Mouse (Mus musculus) adrenal gland, postnatal 4 days (tissue): Measurements from ENCODE around the gene Hoxd10. TPM values are rescaled to one million over a fixed set of nuclear protein-coding genes. Genes with fewer than 3 reads are reported as not detected.

Experiments
- DNase-seq, 2 experiments: peaks; one replicate each; pipeline ENCODE4 v3.0.0; 2021 to 2022; ENCODE audit warnings: low spot score in 2 of 2, mixed read lengths in 2 of 2
- total RNA-seq, 2 experiments: library from RNA; stranded (reverse); gene quantifications; 2 replicates each; pipeline ENCODE4 v1.2.3; 2021

Gene Hoxd10
- total RNA-seq, 2 experiments from 2014 or later, result 0.71 to 5.2 TPM

DNA sequence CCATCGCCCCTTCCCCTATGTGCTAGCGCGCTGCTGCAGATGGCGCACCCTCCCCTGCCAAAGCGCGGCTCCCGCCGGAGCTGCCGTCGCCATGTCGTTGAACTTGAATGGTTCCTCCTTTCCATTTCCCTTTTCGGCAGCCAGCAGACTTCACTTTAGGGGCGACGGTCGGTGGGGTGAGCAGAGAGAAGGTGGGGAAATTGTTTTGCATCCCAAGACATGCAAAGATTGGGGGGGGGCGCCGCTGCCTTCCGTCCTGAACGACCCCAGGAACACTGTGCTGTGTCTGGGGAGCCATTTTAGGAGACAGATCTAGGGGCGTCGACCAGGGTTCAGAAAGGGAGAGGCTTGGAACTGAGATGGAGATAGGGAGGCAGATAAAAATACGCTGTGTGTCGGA is 11.7 kb upstream of the Hoxd10 start:
- no peak for DNase-seq

DNA sequence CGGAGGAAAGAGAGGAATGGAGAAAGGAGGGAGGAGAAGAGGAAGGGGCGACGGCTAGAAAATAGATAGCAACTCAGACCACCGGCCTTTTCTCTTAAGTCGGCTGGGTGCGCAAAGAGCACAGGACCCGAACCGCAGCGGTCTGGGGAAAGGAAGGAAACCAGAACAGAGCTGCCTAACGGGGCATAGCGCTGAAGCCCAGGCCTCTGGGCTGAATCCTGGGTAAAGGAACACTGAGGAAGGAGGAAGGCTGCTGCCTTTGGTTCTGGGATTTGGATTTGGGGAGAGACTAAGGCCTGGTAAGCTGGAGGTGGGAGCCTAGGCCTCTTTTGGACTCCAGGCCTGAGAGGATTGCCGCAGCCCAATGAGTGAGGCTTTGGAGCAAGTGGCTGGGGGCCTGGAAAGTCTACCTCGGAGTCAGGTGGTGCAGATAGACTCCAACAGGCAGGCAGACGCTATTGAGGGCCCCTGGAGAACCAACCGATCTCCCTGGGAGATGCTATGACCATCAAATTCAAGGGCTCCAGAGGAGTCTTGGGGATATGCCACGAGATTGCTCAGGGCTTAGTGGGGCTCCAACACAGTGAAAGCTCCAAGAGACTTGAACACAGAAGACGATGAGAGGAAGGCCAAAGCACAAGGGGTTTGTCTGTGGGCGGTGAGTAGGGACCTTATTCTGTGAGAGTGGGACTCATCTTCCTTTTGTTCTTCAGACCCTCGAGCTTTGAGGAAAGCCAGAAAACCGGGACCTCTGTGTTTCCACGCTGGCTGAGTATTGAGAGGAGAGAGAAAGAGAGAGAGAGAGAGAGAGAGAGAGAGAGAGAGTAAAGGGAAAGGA is 10.9 kb upstream of the Hoxd10 start:
- DNase-seq, result no peak

DNA sequence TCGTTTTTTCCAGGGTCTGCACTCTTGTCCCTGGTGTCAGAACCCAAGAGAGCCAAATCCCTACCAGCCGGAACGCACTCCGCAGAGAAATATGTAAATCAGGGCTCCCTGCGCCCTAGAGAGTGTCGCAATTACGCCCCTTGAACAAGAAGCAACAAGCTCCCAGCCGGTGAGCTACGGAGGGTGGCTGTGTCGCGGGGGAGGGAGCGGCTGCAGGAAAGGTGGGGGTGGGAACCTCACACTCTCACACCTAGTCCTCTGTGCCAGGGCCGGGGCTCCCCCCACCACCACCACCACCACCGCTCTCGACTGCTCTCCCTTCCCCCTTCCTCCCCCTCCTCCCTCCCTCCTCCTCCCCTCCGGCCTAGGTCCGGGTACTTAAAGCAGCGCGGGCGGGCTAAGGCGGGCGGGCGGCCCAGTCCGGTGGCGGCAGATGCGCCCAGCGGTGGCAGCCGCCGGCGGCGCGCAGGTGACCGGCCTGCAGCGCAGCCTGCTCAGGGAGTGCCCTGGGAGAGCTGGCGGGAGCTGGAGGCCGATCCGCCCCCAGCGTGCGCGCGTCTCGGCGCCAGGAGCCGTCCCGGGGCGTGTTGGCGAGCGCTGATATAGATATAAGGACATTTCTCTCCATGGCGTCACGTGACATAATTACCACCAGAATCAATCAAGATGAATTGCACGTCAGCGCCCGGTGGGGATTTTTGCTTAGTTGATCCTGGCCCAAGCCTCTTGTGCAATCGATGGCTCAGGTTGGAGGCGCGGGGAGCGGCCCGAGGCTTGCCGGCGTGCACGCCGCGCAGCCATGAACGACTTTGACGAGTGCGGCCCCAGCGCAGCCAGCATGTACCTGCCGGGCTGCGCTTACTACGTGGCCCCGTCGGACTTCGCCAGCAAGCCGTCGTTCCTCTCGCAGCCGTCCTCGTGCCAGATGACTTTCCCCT is 9.9 kb upstream of the Hoxd10 start:
- no peak for DNase-seq

DNA sequence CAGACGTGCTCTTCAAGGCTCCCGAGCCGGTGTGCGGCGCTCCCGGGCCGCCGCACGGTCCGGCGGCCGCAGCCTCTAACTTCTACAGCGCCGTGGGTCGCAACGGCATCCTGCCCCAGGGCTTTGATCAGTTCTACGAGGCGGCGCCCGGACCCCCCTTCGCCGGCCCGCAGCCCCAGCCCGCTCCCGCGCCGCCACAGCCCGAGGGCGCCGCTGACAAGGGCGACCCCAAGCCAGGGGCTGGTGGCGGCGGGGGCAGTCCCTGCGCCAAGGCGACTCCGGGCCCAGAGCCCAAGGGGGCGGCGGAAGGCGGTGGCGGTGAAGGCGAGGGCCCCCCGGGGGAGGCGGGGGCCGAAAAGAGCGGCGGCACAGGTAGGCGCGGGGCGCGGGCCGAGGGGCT is 8.9 kb upstream of the Hoxd10 start:
- DNase-seq, result no peak

DNA sequence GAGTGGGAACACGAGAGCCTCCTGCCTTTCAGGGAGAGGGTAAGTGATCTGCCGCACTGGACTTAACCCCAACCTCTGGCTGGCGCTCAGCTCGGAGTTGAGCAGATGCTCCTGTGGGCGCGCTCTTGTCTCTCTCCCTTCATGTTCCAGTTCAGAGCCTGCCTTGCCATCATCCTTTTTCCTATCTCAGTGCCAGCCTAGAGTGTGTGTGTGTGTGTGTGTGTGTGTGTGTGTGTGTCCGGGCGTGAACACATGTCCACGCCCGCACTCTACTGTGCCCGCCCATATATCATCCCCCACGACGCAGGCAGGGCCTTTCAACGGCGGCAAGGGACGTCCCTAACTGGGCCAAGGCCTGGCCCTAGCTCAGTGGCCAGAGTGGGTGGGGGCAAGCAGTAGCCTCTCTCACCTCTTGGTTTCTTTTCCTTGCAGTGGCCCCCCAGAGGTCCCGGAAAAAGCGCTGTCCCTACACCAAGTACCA is 8.2 kb upstream of the Hoxd10 start:
- no peak for DNase-seq

DNA sequence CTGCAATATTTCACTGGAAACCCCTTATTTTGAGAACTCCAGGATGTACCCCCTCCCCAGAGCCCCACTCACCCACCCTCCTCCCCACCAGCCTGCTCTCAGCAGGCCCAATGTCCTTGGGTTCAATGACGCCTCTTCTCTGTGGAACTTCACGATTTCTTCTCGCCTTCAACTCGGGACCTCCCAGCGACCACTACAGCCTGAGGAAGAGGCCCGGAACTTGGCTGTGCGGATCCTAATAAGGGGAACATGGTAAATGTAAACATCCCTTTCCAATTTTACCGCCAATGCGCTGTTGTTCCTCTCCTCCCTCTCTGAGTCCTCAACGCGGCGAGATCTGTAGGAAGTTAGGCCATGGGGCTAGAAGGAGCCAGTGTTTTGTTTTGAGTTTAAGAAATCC is 7.6 kb upstream of the Hoxd10 start:
- no peak for DNase-seq

DNA sequence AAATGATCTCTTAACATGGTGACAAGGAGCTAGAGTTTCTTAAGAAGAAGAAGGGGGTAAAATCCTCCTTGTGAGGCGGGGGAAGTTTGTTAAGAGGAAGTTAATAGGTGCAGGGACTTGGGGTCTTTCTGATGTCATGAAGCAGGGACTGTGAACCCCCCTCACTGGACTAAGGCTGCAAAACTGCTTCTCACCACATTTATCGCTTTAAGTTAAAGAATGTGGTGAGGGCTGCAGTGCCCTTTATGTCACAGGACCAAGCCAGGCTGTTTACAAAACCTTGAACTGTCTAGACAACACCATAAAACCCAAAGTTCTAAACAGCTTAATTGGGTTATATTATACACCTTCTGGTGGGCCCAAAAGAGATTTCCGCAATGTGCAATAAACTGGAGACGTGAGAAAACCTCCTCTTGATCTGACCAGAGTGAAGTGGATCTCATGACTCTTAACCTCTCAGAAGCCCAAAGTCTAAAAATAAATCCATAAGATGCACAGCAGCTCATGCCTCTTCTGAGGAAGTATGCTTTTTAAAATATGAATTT is 6.6 kb upstream of the Hoxd10 start:
- DNase-seq, result no peak

DNA sequence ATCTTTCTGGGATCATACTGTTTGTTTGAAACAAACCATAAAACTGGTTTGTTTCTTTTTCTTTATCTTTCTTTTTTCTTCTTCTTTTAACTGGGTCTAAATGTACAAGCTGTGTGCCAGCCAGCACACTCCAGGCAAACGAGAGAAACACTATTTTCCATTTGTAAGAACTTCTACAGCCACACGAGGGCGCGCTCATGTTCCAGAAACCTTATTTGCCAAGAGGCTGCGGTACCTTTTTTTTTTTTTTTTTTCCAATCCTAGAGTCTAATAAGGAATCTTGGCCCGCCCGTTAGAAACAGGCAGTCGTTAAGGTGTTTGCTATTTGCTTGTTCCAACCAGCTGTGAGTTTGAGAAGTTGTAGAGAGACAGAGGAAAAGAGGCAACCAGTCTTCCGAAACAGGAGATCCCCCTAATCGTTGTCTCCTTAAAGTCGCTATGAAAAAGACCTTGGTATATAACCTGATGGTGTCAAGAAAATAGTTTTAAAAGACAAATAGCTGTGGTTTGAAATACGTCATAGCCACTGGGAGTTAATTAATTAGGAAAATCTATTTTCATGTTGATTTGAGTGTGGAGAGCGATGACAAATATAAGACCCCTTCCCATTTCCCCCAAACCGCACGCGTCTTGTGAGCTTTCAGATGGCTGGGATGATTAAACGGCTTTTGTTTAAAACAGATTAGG is 5.3 kb upstream of the Hoxd10 start:
- DNase-seq, result no peak

DNA sequence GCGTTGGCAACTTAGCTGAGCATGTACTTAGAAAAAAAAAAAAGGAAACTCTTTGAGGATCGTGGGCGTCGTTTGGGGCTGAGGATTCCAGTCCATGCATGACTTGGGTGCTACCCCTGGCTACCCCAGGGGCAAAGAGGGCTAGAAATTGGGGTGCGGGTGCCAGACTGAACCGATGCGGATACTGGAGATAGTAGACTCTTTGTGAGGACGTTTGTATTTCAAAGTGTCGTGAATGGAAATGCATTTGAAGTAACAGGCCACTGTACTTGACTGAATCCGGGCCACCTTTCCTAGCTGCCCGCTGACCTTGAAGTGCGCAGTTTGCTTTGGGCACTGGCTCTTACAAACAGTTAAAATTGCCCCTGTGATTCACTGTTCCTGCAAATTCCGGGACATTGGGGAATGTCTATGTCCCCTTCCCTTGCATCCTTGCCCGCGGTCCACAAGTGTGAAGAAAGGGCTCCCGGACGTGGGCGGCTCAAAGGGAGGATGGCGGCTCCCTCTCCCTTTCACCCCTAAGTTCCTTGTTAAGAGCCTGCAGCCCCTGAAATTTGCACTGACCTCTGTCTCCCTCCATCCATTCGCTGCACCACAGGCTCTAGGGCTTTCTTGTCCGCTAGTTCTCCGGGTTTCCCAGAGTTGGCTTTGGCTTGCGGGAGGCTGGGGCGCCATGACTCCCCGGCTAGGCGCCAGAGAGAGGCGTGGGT is 4.6 kb upstream of the Hoxd10 start:
- DNase-seq, result no peak

DNA sequence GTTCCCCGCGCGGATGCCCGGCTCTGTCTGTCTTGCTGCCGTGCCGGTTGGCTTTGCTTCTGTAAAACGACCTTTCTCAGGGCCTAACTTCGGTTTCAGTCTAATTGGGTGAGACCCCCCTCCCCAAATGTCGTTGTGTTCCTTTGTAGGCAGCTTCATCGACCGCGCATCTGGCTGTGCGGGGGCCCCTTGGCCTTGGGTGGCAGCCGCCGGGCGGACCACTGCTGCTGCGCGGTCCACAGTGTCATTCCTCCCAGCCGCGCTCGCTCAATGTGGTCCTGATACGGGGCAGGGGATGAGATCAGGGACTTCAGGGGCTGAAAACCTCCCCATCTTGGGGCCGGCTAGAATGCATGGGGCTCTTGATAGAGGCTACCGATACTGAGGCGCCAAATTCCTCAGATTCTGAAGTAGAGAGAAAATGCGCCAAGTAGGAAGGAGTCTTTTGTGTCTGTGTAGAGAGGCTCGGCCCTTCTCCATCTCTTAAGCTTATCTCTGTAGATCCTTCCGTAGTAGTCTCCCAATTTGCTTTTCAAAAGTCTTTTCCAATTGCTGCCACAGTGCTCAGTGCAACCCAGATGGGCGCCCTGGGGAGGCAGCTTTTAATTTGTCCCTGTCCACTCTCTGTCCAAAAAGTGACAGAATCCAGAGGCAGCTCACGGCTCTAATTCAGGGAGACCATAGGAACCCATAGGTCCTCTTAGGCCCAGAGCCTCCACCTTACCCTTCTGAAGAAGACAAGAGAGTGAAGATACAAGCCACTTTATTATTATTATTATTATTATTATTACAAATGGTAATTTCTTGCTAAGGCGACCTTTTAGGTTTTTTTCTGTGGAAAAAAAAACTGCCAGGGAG is 3.8 kb upstream of the Hoxd10 start:
- no peak for DNase-seq

DNA sequence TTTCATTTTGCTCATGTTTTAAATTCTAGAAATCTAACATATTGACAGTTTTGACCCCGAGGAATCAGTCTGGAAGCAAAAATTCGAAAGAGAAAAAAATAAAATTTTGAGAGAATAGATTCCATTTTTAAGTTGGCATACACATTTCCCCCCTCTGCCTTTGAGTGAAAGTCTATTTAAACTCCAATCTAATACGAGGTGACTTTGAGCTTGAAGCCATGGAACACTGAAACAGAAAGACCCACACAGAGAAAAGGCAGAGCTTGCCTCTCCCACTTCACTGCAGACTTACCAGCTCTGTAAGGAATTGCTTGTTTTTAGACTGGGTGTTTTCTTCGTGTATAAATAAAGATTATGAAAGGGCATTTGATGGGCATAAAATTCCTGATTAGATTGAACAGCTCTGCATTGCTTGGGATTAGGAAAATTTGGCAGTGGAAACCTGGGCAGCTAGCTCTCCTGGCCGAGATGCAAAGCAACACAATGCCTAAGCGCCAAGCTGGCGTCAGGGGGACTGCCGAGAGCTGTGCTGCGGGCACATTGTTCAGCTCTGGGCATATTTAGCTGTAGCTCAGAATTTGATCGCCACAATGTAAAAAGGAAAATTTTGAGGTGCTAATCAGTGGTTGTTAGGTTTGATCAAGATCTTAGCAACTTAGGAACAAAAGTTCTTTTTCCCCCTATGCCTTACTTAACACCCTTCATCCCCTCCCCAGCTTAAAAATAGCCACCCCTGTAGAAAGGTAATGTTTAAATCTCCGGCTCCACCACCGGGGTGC is 2.7 kb upstream of the Hoxd10 start:
- DNase-seq, result no peak

DNA sequence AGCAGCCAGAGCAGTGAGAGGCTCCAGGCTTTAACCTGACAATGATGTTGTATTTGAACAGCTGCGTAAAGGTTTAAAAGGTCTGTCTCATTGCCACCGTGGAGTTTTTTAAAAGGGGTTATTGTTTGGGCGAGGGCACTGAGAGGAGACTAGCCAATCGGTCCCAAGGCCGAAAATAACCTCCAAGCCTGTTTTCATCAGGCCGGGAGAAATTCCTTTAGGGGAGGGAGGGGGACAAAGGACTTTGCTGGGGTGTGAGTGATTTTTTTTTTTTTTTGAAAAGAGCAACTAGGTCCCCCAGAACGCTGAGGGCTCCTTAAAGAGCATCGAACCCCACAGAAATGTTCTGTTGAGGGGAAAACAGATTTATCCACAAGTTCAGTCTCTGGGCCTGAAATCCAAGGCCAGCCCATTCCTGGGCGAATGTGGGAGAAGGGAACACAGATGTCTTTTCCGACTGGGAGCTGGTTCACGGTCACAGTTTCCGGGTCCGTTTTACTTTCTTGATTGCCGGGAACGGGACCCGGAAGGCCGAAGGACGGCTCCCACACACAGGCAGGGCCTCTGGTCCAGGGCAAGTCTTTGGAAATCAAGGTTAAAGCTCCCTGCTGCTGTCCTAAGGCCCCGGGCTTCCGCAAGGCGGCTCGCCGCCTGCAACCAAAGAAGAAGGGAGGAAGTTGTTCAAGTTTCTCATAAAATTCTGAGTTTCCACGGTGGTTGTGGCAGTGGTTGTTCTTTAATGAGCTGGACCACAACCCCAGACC is 2.0 kb upstream of the Hoxd10 start:
- no peak for DNase-seq

DNA sequence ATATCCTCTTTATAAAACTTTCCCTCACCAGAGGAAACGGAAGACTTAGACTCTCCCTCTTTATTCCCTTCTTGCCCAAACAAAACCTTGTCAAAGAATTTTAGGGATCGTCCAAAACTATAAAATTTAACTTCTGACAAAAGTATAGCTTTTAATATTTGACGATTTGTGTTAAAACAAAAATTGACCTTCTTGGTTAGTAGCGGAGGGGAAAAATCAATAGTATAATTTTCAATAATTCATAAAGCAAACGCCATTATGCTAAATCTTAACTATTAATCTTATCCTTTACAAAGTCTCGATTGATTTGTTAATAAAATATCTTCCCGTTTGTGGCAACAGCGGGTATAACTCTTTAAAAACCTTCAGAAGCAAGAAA is 1.4 kb upstream of the Hoxd10 start:
- no peak for DNase-seq

DNA sequence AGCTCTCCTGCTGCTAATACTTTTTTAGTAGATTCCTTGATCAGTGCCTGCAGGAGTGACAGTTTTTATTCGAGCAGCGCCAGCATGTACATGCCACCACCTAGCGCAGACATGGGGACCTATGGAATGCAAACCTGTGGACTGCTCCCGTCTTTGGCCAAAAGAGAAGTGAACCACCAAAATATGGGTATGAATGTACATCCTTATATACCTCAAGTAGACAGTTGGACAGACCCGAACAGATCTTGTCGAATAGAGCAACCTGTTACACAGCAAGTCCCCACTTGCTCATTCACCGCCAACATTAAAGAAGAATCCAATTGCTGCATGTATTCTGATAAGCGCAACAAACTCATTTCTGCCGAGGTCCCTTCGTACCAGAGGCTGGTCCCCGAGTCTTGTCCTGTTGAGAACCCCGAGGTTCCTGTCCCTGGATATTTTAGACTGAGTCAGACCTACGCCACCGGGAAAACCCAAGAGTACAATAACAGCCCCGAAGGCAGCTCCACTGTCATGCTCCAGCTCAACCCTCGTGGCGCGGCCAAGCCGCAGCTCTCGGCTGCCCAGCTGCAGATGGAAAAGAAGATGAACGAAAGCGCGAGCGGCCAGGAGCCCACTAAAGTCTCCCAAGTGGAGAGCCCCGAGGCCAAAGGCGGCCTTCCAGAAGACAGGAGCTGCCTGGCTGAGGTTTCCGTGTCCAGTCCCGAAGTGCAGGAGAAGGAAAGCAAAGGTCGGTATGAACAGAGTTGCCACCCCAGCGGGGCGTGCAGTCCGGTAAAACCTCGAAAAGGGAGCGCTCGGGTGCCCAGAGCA is 477 bp downstream of the Hoxd10 start:
- no peak for DNase-seq

DNA sequence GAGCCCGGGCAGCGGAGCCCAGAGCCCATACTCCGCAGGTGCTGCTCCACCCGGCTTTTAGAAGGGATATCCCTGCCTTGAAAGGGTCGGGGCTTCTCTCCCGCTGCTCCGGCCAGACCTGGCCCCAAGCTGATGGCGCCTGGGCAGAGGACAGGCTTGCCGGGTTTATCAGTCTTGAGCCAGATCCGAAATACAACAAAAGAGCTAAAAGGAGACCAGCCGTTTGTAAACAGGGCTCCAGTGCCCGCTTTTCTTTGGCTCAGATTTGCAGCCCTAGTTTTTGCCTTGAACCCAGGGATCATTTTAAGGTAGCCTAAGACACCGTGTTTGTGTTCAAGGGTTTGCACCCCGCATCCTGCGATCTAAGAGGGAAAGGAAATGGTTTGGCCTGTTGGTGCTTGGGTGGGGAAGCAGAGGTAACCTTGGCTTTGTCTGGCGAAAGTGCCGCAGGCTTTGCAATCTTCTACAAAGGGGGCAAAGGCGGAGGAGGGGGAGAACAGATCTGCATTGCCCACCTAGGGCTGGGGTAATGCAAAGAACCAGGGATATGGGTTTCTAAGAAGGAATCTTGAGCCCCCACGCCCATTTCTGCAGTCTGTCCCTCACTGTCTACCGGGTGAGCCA is 1.2 kb downstream of the Hoxd10 start:
- DNase-seq, result no peak

DNA sequence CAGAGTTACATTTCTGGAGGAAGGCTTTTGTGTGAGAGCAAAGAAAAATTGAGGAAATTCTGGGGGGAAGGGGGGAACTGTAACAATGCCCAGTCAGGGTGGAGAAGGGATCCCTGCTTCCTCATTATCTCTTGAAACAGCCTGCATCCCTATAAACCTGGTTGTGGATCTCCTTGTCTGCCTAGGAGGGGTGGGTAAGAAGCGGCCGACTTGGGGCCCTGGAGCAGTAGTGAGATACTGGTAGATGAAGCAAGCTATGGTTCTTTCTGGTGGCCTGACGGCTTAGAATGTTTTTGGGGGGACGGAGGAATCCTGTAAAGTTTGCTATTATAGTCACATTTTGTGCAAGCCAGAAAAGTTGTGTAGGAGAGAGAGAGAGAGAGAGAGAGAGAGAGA is 1.7 kb downstream of the Hoxd10 start:
- no peak for DNase-seq

DNA sequence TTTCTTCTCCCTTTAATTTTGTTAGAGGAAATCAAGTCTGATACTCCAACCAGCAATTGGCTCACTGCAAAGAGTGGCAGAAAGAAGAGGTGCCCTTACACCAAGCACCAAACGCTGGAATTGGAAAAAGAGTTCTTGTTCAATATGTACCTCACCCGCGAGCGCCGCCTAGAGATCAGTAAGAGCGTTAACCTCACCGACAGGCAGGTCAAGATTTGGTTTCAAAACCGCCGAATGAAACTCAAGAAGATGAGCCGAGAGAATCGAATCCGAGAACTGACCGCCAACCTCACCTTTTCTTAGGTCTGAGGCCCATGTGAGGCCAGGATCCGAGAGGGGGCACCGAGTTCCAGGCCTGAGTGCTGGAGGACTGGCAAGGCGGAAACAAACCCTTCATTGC is 2.3 kb downstream of the Hoxd10 start:
- no peak for DNase-seq
